Mouse (Mus musculus) CH12.LX (cell line): Measurements from ENCODE around the gene Arhgap35. TPM values are rescaled to one million over a fixed set of nuclear protein-coding genes. Genes with fewer than 3 reads are reported as not detected.

Experiments
- DNase-seq: peaks from one replicate; pipeline ENCODE4 v3.0.0-alpha.2; 2013; ENCODE audit errors: extremely low read depth
- H3K27ac ChIP-seq: 2 replicates; pipeline ENCODE4 v1.5.1; 2012; ENCODE audit warnings: low read depth, mild to moderate bottlenecking, control low read depth, moderate library complexity; ENCODE audit not compliant: insufficient read depth
- H3K27me3 ChIP-seq: replicated peaks from 2 replicates; pipeline ENCODE3; 2012; ENCODE audit warnings: inconsistent platforms
- H3K36me3 ChIP-seq, 2 experiments: replicated peaks in 1 of 2; 2 replicates each; pipeline versions ENCODE3 to v1.6.1; 2012; ENCODE audit warnings: inconsistent platforms in 1 of 2, low read length in 1 of 2, mild to moderate bottlenecking in 1 of 2, mixed read lengths in 1 of 2, moderate library complexity in 1 of 2; ENCODE audit not compliant: control insufficient read depth in 1 of 2, insufficient read depth in 1 of 2
- H3K4me1 ChIP-seq, 2 experiments: 2 replicates each; pipeline ENCODE4 v1.6.1; 2012; ENCODE audit warnings: inconsistent platforms in 1 of 2, moderate library complexity in 1 of 2; ENCODE audit not compliant: insufficient read depth in 2 of 2, control insufficient read depth in 1 of 2
- H3K4me2 ChIP-seq: 2 replicates; pipeline ENCODE4 v1.6.1; 2012; ENCODE audit warnings: low read depth, mild to moderate bottlenecking, control low read depth; ENCODE audit not compliant: poor library complexity, insufficient read depth, severe bottlenecking
- H3K4me3 ChIP-seq, 3 experiments: fragments of 150-350 bp in 1 of 3; sonication (generic) in 1 of 3; replicated peaks in 1 of 3; 2 replicates each; pipeline versions ENCODE3 to v1.5.1; 2011 to 2012; ENCODE audit warnings: low read depth in 2 of 3, low read length in 2 of 3, mild to moderate bottlenecking in 2 of 3, moderate library complexity in 2 of 3, control low read depth in 1 of 3, improper control_type of control experiment in 1 of 3, inconsistent platforms in 1 of 3, mixed read lengths in 1 of 3; ENCODE audit not compliant: poor library complexity in 1 of 3
- H3K79me2 ChIP-seq: replicated peaks from 2 replicates; pipeline ENCODE4 v1.6.1; 2012; ENCODE audit warnings: mild to moderate bottlenecking, moderate library complexity; ENCODE audit not compliant: control insufficient read depth, poor library complexity, insufficient read depth, severe bottlenecking; ENCODE audit errors: extremely low read depth
- H3K9ac ChIP-seq: 2 replicates; pipeline ENCODE4 v1.6.1; 2012; ENCODE audit warnings: low read depth, mild to moderate bottlenecking, control low read depth, moderate library complexity; ENCODE audit not compliant: insufficient read depth
- H3K9me3 ChIP-seq: replicated peaks from 2 replicates; pipeline ENCODE3; 2012; ENCODE audit warnings: low read length, inconsistent platforms, mixed read lengths
- BHLHE40 ChIP-seq: IDR thresholded peaks from 2 replicates; pipeline ENCODE4 v1.6.1; 2011; ENCODE audit warnings: mild to moderate bottlenecking, low read depth, low read length, improper control_type of control experiment
- CHD1 ChIP-seq: IDR thresholded peaks from 2 replicates; pipeline ENCODE4 v1.6.1; 2012; ENCODE audit warnings: low read depth, low read length, improper control_type of control experiment, inconsistent platforms
- CHD2 ChIP-seq: IDR thresholded peaks from 2 replicates; pipeline ENCODE4 v1.6.1; 2011; ENCODE audit warnings: low read length, improper control_type of control experiment
- EP300 ChIP-seq: IDR thresholded peaks from 2 replicates; pipeline ENCODE4 v1.6.1; 2011; ENCODE audit warnings: low read length, improper control_type of control experiment
- ETS1 ChIP-seq: conservative IDR thresholded peaks from 2 replicates; pipeline ENCODE4 v1.6.1; 2012; ENCODE audit warnings: low read depth, mild to moderate bottlenecking, inconsistent platforms, low read length, improper control_type of control experiment, moderate library complexity
- GABPA ChIP-seq: IDR thresholded peaks from 2 replicates; pipeline ENCODE4 v1.6.1; 2012; ENCODE audit warnings: low read depth, low read length, improper control_type of control experiment, inconsistent platforms; ENCODE audit not compliant: insufficient replicate concordance
- IRF4 ChIP-seq: IDR thresholded peaks from 2 replicates; pipeline ENCODE4 v1.6.1; 2014; ENCODE audit warnings: low read depth, mild to moderate bottlenecking, inconsistent platforms, low read length, improper control_type of control experiment
- JUN ChIP-seq: IDR thresholded peaks from 2 replicates; pipeline ENCODE4 v1.6.1; 2011; ENCODE audit warnings: low read depth, mild to moderate bottlenecking, low read length, improper control_type of control experiment, moderate library complexity; ENCODE audit not compliant: insufficient read depth
- JUND ChIP-seq: conservative IDR thresholded peaks from 2 replicates; pipeline ENCODE4 v1.6.1; 2011; ENCODE audit warnings: low read depth, low read length, improper control_type of control experiment
- MAFK ChIP-seq: IDR thresholded peaks from 2 replicates; pipeline ENCODE4 v1.6.1; 2011; ENCODE audit warnings: low read length, improper control_type of control experiment; ENCODE audit not compliant: insufficient replicate concordance
- MAZ ChIP-seq: IDR thresholded peaks from 2 replicates; pipeline ENCODE4 v1.6.1; 2012; ENCODE audit warnings: low read depth, mild to moderate bottlenecking, inconsistent platforms, low read length, improper control_type of control experiment, moderate library complexity
- MXI1 ChIP-seq: IDR thresholded peaks from 2 replicates; pipeline ENCODE4 v1.6.1; 2011; ENCODE audit warnings: mild to moderate bottlenecking, low read depth, low read length, improper control_type of control experiment
- MYC ChIP-seq: IDR thresholded peaks from 2 replicates; pipeline ENCODE4 v1.6.1; 2011; ENCODE audit warnings: low read depth, mild to moderate bottlenecking, improper control_type of control experiment, low read length
- NELFE ChIP-seq: IDR thresholded peaks from 2 replicates; pipeline ENCODE4 v1.6.1; 2011; ENCODE audit warnings: low read depth, low read length, improper control_type of control experiment
- PAX5 ChIP-seq: IDR thresholded peaks from 2 replicates; pipeline ENCODE4 v1.6.1; 2012; ENCODE audit warnings: low read length, inconsistent platforms, mixed read lengths
- RAD21 ChIP-seq: IDR thresholded peaks from 2 replicates; pipeline ENCODE4 v1.6.1; 2011; ENCODE audit warnings: low read depth, mild to moderate bottlenecking, low read length, improper control_type of control experiment, moderate library complexity
- RCOR1 ChIP-seq: conservative IDR thresholded peaks from 2 replicates; pipeline ENCODE4 v1.6.1; 2012; ENCODE audit warnings: low read depth, mild to moderate bottlenecking, inconsistent platforms, low read length, improper control_type of control experiment
- TCF12 ChIP-seq: IDR thresholded peaks from 2 replicates; pipeline ENCODE4 v1.6.1; 2014; ENCODE audit warnings: low read depth, mild to moderate bottlenecking, inconsistent platforms, low read length, improper control_type of control experiment
- USF1 ChIP-seq: IDR thresholded peaks from 2 replicates; pipeline ENCODE4 v1.6.1; 2014; ENCODE audit warnings: low read depth, mild to moderate bottlenecking, inconsistent platforms, low read length, improper control_type of control experiment
- ZKSCAN1 ChIP-seq: IDR thresholded peaks from 2 replicates; pipeline ENCODE4 v1.6.1; 2012; ENCODE audit warnings: low read depth, inconsistent platforms, low read length, improper control_type of control experiment, borderline replicate concordance
- ZMIZ1 ChIP-seq: IDR thresholded peaks from 2 replicates; pipeline ENCODE4 v1.6.1; 2012; ENCODE audit warnings: low read depth, mild to moderate bottlenecking, inconsistent platforms, low read length, improper control_type of control experiment
- ZNF384 ChIP-seq: IDR thresholded peaks from 2 replicates; pipeline ENCODE4 v1.6.1; 2012; ENCODE audit warnings: low read depth, low read length, improper control_type of control experiment, inconsistent platforms
- dilution Hi-C: fragments of 300-500 bp; cut with MboI; formaldehyde crosslinking; loops from 2 replicates; pipeline ENCODE4 v1.14.3; 2020; ENCODE audit warnings: low sequenced_read_pairs; ENCODE audit not compliant: extremely low pct_unique_long_range_greater_than_20kb, extremely low pct_ligation_motif_present
- in situ Hi-C: fragments of 300-500 bp; cut with MboI; formaldehyde crosslinking; loops from 3 replicates; pipeline ENCODE4 v1.14.3; 2019; ENCODE audit warnings: low sequenced_read_pairs, low pct_ligation_motif_present, low pct_unique_long_range_greater_than_20kb, mixed read lengths
- polyA plus RNA-seq: library from polyadenylated mRNA; unstranded; fragments of >175 nt; gene quantifications from 2 replicates; pipeline ENCODE4 v1.2.1, GENCODE M21; 2012; ENCODE audit warnings: low read depth; ENCODE audit not compliant: insufficient read length
- total RNA-seq, 2 experiments: library from RNA; depleted of rRNA; stranded (reverse); fragments of 300-350 nt in 1 of 2; fragments of >200 nt in 1 of 2; gene quantifications; 2 replicates each; pipeline ENCODE4 v1.2.3; 2012 to 2014

The Arhgap35 gene
- total and polyA plus RNA-seq, 3 experiments, result 3.0 to 7.2 (median 5.3) TPM

GRCm38 (mm10) chr7:16623687-16624086 is 8.9 kb upstream of the Arhgap35 start:
- Histone ChIP-seq H3K36me3 (no peaks in the 10 kb centered on the region), H3K9ac (no peak overlapping the region), H3K4me3 (no peak overlapping the region)
- TF ChIP-seq TCF12, result no peak
- TF ChIP-seq BHLHE40, result no peak
- no peak for TF ChIP-seq MXI1
- no peak for TF ChIP-seq RAD21
- no peak for TF ChIP-seq ZMIZ1
- TF ChIP-seq NELFE, result no peak
- no peak for TF ChIP-seq MAFK
- TF ChIP-seq, all 38 proteins: peak for 0
- peaks cover 0 to 5% of the 10 kb centered on the region in 2 experiments; a peak in 2 of 4 replicates for H3K4me1 ChIP-seq
- peaks cover 6% of the 10 kb centered on the region for H3K27me3 ChIP-seq
- dilution Hi-C loops (no loop called here), in situ Hi-C loops (no loop called here)
- no peak overlapping the region for H3K27ac ChIP-seq
- peaks cover 6% of the 10 kb centered on the region for H3K9me3 ChIP-seq
- H3K4me2 ChIP-seq, result no peak overlapping the region
- H3K79me2 ChIP-seq, result no peaks in the 10 kb centered on the region
- no peak for DNase-seq

- H3K27ac ChIP-seq, result no peak overlapping the region
- in situ Hi-C loops, result no loop called here
- H3K79me2 ChIP-seq, result no peaks in the 10 kb centered on the region
- no peak for TF ChIP-seq RCOR1
- no peak for TF ChIP-seq MAZ
- TF ChIP-seq BHLHE40, result no peak
- no peak for TF ChIP-seq PAX5
- TF ChIP-seq RAD21, result no peak
- no peak for TF ChIP-seq EP300
- TF ChIP-seq JUN, result no peak
- no peak for TF ChIP-seq GABPA
- no peak for TF ChIP-seq ZKSCAN1
- no peak for TF ChIP-seq IRF4
- TF ChIP-seq ZNF384, result no peak
- TF ChIP-seq ETS1, result no peak
- no peak for TF ChIP-seq CHD2
- TF ChIP-seq JUND, result no peak
- no peak for TF ChIP-seq CHD1
- TF ChIP-seq NELFE, result no peak
- no peak for TF ChIP-seq MYC
- no peak for TF ChIP-seq TCF12
- TF ChIP-seq USF1, result no peak
- no peak overlapping the region for H3K9ac ChIP-seq
- H3K27me3 ChIP-seq, result peaks cover 9% of the 10 kb centered on the region
- peaks cover 6% of the 10 kb centered on the region for H3K9me3 ChIP-seq
- no peak for DNase-seq
- peaks cover 0 to 5% of the 10 kb centered on the region in 2 experiments; a peak in 1 of 4 replicates for H3K4me1 ChIP-seq
- H3K4me2 ChIP-seq, result no peak overlapping the region
- no peak overlapping the region for H3K4me3 ChIP-seq
- dilution Hi-C loops, result no loop called here
- no peaks in the 10 kb centered on the region for H3K36me3 ChIP-seq
These were observed 8.3 kb upstream of the Arhgap35 start for GRCm38 (mm10) chr7:16623131-16623530.
